Mouse (Mus musculus) spleen, adult 2 months (tissue): ENCODE measurements around the gene Syt16.

Experiments
- CTCF ChIP-seq: fragments of 200-500 bp; IDR thresholded peaks from 2 replicates; pipeline ENCODE4 v1.5.1; 2011; ENCODE audit warnings: mild to moderate bottlenecking, inconsistent platforms; ENCODE audit not compliant: insufficient read depth, insufficient read length, insufficient replicate concordance; ENCODE audit errors: extremely low read depth
- POLR2A ChIP-seq: fragments of 200-500 bp; IDR thresholded peaks from 2 replicates; pipeline ENCODE4 v1.6.1; 2011; ENCODE audit warnings: low read depth, low read length, inconsistent platforms

DNA sequence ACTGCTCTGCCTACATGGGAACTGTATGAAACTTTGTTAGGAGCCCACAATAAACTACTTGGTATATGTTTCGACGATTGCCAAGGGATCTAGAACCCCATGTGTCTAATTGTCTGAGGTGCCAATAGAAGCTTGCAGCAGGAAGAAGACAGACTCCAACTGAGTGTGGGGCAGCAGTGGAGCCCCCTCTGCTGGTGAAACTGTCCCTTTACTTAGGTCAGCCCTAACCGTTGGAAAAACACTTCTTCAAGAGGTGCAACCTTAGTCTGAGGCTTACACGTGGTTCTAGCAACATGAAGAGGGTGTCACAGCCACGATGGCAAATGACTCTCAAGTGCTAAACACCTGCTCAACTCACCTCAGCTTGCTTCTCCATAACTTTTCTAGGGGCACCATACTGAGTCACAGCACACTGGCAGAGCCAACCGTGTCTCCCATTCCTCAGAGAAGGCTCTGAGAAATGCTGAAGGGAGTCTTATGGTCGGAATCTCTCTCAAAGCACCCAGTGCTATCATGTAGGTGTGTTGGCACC lies 17.3 kb downstream of the Syt16 start:
- TF ChIP-seq CTCF (peak; percentile 16; the same call in 1 of the 2 replicates), POLR2A (no peak)
